Mouse (Mus musculus) megakaryocyte-erythroid progenitor cell, adult 5-6 weeks (primary cell): ENCODE measurements at regions not wholly inside any gene's neighbourhood (a gene's known extent, or its start where the extent isn't known, plus 50 kb on each side); places are given as distances from the start of the nearest gene placed in this dataset.

Experiments used
- ATAC-seq: replicated peaks from 2 replicates; pipeline ENCODE4 v1.8.0; 2016; ENCODE audit warnings: mild to moderate bottlenecking, inconsistent platforms; ENCODE audit not compliant: severe bottlenecking, poor library complexity, low FRiP score, low TSS enrichment

GRCm38 (mm10) chr11:64253517-64254385 is 174.5 kb upstream of the Cox10 start:
- ATAC-seq = no peak

- no peak for ATAC-seq
Measured at GRCm38 (mm10) chr11:64236873-64237272, 157.6 kb upstream of the Cox10 start.

- no peak for ATAC-seq
Measured at GRCm38 (mm10) chr11:64230071-64230470, 150.8 kb upstream of the Cox10 start.

GRCm38 (mm10) chr11:64220888-64221287 is 141.6 kb upstream of the Cox10 start:
- no peak for ATAC-seq

DNA sequence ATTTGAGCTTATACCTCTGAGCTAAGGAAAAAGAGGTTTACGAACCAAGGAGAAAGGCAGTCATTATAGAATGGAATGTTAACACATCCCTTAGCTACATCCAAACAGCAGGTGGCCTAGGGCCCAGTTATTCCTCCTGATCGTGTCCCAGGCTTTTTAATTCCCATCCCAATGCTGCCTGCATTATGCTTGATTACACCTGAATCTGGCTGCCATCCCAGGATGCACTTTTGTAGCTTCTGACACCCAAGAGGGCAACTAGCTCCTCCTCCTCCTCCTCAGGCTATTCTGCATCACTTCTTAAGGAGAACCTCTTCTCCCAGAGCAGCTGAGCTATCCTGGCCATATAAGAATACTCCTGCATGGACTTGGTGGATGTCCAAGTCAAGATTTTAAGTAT is 137.9 kb upstream of the Cox10 start:
- ATAC-seq = no peak

GRCm38 (mm10) chr11:64210916-64211315 is 131.6 kb upstream of the Cox10 start:
- ATAC-seq = no peak

DNA sequence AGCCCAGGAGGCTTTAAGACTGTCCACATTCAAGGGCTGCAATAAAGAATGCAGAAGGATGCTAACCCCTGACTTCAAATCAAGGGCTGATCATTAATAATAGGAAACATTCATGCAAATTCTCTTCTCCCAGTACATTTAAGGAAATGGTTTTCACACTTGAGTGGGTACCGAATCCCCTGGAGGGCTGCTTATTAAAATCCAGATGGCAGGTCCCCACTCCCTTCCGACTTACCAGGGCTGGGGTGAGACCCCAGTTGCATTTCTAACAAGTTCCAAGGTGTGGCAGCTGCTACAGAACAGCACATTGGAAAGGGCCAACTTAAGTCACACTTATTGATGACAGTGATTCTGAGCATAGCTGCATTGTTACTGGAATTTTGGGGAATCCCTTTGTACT is 129.0 kb upstream of the Cox10 start:
- no peak for ATAC-seq

DNA sequence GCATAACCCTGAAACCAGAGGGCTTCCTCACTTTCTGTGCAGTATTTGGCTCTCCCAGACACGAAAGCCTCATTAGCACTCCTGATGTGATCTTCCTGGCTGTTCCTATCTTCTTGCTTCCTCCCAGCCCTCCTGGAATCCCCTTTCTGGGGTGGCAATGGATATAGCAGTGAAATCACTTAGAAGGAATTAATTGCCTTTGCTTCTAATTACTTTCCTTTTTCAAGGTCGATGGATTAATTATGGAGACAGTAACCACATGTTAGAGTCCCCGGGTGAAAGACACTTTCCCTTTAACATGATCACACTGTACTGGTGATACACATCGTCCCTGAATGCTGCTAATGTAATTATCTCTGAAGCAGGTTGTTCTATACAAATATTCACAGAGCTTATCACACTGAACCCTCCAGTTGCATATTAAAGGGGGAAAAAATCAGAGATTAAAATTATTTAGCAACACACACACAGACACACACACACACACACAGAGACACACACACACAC is 128.1 kb upstream of the Cox10 start:
- ATAC-seq = no peak

DNA sequence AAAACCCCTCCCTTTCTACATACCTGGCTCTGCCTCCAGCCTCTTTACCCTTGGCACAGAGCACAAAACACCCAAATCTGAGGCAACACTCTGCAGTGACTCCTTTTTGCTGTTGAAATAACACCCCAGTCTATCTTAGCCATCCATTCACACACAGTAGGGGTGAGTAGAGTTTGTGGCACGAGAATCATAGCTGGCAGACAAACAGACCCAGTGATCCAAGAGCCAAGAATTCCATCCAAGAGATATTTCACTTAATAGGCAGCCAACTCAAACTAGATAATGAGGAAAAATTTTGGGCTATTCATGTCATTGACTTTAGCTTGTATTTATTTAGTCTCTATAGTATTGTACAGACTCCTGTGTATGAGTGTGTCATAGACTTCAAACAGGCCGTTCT is 126.9 kb upstream of the Cox10 start:
- ATAC-seq = no peak

- ATAC-seq = no peak
Measured at GRCm38 (mm10) chr11:64205069-64205468, 125.8 kb upstream of the Cox10 start.

GRCm38 (mm10) chr11:64204305-64204704 is 125.0 kb upstream of the Cox10 start:
- ATAC-seq = 0 out of 2 replicates have a peak, but pooled peaks have one; percentile 26

GRCm38 (mm10) chr11:64200874-64201273 is 121.6 kb upstream of the Cox10 start:
- ATAC-seq = no peak

- no peak for ATAC-seq
Measured at GRCm38 (mm10) chr11:64195272-64195671, 116.0 kb upstream of the Cox10 start.

- no peak for ATAC-seq
Measured at GRCm38 (mm10) chr11:64188701-64189100, 109.4 kb upstream of the Cox10 start.

GRCm38 (mm10) chr11:64187488-64188444 is 108.5 kb upstream of the Cox10 start:
- no peak for ATAC-seq

DNA sequence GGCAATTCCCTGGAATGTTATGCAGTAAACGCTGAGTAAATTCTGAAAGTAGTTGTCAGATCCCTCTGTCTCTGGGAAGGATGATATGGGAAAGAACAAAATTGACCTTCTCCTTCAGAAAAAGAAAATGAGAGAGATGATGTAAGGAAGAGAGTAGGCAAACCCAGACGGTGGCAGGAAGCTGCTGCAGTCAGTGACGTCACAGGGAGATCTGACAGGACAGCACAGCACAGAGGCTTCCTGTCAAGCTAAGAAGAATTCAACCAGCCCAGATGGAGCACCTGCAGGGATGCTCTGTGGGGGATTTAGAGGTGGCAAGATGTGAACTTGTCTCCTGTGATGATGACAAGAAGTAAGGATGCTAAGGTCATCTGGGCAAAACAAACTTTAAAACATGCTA is 107.7 kb upstream of the Cox10 start:
- ATAC-seq = no peak

GRCm38 (mm10) chr11:64186590-64186989 is 107.3 kb upstream of the Cox10 start:
- ATAC-seq = no peak

- ATAC-seq = no peak
Measured at GRCm38 (mm10) chr11:64180036-64180435, 100.8 kb upstream of the Cox10 start.

DNA sequence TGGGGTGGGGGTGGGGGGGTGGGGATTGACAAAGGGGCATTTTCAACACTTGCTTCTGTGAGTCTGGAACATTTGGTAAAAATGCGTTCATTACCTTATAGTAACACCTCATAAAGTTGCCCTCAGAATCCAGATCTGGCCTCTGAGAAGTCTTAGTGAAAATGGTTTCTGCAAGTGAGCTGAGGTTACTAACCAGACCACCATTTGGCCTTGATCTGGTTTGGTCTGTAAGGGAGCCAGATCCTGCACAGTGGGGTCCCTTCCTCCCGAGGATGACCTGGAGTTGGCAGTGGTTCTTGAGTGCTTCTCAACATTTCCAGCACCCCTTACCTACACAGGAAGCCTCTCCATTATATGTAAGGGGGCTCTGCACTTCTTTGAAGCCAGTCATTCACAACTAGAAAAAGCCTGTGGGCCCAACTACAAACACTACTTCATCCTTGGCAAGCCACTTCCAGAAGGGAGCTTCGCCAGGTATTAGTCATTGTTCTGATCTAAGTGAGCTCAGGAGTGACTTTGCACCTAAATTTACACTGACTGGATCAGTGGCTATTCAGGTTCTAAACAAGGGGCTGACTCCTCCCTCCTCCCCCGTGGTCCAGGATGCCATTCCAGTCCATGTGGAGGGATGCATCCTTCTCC is 94.3 kb upstream of the Cox10 start:
- ATAC-seq = no peak

- no peak for ATAC-seq
Measured at GRCm38 (mm10) chr11:64172926-64173325, 93.7 kb upstream of the Cox10 start.
